Mouse (Mus musculus) liver, embryonic 14.5 days (tissue): ENCODE data around the gene Olfr1047.
"Not testable (repeated sequence)": the region's sequence is repeated elsewhere in the genome, so short reads cannot be mapped to it uniquely, and the experiment has no call there.

Experiments used
- CTCF ChIP-seq: IDR thresholded peaks from 2 replicates; pipeline ENCODE4 v1.5.1; 2016; ENCODE audit warnings: antibody characterized with exemption, low read depth, control low read depth
- EP300 ChIP-seq: IDR thresholded peaks from 2 replicates; pipeline ENCODE4 v1.6.1; 2016; ENCODE audit warnings: antibody characterized with exemption, low read depth

GRCm38 (mm10) chr2:86278988-86279387, 47.8 kb upstream of the Olfr1047 start, which contains the start of gene Olfr1051:
- not testable (repeated sequence) for TF ChIP-seq CTCF, EP300
